Mouse (Mus musculus) layer of hippocampus, postnatal 36 days (tissue): ENCODE measurements around the gene Vps13d. TPM values are rescaled to one million over a fixed set of nuclear protein-coding genes. Genes with fewer than 3 reads are reported as not detected.

ENCODE experiments used
- DNase-seq, 2 experiments: peaks; one replicate each; pipeline ENCODE4 v3.0.0; 2022
- total RNA-seq, 2 experiments: library from RNA; stranded (reverse); gene quantifications; 2 replicates each; pipeline ENCODE4 v1.2.3; 2021

Gene Vps13d
- total RNA-seq, 2 experiments from 2014 or later = 66.2 to 71.8 TPM

DNA sequence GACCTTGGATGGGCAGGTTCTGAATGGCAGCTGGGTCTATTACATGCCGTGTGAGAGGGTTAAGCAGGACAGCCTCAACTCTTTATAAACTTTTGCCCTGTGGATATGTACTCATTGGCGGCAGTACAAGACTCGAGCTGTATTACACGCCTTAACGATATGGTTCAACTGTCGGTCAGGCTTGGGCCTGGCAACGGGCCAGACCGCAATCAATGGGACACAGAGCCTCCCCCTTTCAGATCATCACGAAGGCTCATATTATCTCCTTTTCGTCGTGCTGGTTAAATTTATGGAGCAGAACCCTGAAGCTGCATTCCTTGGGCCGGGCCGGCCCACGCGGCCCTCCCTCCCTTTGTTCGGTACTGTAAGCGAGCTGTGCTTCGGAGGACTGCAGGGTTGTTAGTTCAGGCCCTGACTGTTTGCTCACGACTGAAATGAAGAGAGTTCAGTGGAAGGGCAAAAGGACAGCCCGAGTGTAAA, 194.9 kb downstream of the Vps13d start:
- no peak for DNase-seq

DNA sequence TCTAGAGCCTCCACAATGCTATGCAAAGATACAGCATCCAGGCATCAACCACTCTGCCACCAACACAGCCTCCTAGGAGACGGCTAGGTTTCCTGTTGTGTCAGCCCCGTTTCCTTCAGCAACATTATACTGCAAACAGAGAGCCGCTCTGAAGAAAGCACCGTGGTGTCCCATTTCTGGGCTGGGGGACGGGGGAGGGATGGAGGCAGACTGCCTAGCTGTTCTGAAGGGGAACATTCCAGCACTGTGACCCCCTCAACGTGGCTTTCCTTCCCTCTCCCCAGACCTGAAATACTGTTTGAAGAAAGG, 195.3 kb downstream of the Vps13d start:
- DNase-seq = no peak

DNA sequence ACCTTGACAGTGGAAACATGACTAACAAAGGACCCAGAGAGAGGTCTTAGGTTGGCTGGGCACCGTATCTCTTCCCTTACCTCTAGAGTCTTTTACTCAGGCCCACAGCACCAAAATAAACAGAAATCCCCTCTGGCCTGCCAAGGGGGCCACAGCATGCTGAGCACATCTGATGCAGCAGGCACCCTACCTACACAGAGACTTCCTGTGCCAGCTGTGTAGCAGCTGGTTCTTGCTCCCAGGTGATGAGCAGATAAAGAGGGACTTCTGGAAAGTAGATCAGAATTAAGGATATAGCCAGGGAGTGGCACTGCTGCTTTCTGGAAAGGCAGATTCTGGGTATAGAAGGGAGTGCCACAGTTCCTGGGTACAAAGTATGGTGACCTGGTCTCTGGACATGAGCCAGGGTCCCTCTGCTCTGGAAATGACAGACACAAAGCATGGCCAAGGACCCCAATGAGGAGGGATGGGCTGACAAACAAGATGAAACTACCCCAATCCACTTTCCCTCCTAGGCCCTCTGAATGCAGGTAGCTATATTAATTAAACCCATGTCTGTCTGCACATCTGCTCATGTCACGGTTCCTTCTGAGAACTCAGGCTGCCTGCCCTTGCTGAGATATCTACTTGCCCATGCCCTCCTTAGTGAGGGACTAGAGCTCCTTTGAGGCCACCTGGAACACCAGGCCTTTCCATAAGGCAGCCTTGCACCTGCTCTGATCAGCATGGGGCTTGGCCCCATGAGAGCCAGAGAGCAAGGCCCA, 195.8 kb downstream of the Vps13d start:
- DNase-seq = no peak

DNA sequence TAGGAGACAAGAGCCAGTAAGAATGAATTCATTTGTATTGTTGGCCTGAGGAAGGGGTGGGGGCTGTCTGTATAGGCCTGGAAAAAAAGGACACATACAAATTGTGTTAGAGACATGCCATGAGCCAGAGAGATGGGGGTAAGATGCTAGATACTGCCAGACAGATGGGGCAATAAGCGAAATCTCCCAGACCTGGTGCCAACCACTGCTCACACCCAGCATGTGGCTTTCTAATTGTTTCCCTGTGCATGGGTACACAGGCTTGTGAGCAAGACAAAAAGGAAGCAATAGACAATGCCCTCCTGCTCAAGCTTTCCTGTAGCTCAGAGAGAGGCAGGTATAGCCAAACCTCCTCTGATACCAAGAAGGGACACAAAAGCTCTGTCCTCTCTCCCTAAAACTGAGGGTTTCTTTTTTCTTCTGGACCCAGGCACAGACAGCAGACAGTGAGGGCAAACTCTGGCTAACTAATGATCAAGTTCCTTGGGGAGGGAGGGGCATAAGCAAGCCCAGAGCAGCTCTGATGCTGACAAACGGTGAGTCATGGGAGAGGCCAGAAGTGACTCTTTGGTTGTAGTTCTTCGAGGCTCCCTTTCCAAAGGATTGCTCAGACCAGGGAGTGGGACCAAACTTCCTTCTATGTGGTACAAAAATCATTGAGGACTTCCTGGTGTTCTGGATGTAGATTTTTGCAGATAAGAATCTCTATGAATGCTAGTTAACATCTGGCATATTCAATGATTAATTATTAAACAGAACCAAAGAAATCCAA, 196.7 kb downstream of the Vps13d start:
- no peak for DNase-seq

DNA sequence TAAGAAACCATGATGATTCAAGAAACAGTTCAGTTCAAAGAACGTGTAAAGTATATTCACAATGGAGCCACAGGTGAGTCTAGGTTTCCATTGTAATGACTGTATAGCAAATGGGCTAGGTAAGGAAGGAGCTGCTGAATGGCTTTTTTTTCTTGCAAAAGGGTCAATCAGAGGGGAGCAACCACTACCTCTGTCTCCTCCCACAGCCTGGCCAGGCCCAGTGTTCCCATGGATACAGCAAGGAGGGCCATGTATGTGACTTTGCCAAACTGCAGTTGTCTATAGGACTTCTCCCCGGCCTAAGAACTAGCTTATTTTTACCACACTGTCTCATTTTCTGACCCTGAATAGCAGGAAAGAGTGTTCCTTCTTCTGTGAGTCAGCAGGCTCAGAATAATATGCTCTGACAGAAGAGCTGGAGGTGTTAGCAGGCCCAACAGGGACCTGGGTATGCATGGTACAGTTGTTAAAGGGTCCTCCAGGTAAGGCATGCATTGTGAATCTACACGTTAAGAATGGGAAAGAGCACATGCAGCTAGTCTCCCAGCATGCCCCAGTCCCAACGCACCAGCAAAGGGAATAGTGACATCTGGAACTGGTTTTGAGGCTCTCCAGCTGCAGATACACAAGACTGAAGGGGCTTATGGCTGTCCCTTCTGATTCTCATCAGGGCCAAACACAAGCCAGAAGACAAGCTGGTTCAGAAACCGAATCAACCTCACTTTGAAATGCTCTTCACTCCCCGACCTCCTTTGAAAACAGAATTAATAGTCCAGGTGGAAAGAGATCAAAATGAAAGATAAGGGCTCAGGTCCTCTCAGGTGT, 197.6 kb downstream of the Vps13d start:
- DNase-seq = no peak

DNA sequence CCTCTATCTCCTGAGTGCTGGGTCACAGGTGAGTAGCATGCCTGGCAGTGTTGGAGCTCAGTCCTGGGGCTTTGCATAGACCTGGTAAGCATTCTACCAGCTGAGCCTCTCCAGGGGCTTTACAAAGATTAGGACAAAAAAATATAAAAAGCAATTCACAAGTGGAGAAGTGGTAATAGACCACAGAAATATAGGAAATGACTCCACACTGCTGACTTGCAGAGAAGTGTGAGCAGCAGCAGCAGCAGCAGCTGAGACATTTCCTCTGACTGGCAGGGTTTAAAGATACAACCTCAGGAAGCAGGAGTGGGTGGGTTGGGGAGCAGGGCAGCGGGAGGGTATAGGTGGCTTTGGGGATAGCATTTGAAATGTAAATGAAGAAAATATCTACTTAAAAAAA, 199.0 kb downstream of the Vps13d start:
- no peak for DNase-seq

DNA sequence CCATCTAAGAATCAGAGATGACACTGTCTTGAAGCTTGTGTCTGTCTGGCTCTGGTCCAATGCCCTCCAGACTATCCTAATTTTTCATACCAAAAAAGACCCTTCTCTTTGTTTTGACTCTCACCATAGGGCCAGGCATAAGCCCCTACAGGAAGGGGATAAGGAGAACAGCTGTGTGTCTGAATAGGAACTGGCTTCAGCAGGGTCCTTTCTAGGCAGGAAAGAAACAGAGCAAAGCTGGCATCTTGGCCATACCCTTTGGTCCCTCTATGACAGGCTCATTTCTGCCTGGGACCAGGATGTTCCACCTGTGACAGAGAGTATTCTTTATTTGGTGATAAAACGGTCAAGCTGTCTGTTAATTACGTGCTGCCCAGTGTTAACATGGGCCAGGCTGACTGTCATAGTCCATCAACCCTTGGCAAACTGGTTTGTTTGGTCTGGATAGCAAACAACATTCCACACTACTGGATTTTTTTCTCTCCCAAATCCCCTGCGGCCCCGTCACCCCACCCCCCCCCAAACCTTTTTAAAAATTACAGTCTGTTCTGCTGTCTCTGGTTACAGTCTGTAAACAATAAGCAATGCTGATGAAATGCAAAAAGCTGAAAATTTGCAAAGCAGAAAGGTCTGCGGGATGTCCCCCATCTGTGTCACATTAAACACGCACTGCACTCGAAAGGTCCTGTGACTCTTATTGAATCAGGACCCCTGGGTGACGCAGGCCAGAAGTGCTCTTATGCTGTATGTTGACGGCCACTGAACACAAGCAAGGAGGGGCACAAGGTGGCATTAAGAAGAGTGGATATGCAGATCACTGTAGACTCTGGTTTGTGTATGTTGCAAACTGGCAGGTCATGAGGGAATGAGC, 201.5 kb downstream of the Vps13d start:
- DNase-seq = no peak

DNA sequence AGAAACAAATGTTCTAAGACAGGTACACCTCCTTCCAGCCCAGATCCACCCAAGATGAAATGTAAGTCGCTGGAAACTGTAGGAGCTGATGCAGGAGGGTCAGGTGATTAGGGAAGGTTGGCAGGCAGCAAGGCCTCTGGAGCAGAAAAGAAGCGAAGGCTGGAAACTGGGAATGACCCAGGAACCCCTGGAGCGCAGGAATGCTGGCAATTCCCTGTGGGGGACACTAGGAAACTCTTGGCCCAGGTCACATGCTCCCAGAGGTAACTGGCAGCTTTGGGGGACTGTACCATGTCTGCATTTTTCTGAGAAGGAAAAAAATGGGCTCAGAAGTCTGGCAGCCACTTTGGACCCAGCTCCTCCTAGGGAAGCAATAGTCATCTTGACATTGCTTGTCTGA, 202.4 kb downstream of the Vps13d start:
- no peak for DNase-seq

DNA sequence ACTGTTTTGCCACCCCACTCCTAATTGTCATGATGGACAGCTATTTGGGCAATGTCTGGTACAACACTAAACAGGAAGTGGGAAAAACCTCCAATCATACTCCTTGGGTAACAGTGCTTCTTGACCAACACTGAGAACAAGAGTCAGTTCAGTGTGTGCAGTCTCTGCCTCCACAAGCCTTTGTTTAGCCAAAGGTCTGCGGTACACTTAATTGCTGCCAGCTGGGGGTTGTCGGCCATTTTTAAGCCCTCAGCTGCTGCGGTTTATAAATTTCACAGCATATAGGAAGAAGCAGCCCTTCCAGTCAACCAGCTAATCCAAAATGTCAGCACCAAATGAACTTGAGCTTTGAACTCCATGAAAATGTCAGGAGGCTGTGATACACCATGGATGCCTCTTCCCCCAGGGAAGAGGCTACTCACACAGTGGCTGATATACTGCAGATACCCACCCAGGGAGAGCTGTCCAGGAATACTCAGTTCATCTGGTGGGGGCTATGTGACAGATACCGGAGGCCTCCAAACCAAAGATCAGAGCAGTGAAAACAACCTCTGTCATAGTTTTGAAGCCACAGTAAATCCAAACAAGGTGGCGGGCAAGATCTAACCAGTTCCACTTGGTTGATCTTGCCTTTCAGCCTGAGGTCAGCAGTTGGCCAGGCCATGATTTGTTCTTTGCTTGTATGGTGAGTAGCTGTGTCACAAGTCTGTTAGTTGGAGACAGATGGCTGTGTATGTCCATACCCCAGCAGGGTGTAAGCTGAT, 206.2 kb downstream of the Vps13d start:
- DNase-seq = no peak

DNA sequence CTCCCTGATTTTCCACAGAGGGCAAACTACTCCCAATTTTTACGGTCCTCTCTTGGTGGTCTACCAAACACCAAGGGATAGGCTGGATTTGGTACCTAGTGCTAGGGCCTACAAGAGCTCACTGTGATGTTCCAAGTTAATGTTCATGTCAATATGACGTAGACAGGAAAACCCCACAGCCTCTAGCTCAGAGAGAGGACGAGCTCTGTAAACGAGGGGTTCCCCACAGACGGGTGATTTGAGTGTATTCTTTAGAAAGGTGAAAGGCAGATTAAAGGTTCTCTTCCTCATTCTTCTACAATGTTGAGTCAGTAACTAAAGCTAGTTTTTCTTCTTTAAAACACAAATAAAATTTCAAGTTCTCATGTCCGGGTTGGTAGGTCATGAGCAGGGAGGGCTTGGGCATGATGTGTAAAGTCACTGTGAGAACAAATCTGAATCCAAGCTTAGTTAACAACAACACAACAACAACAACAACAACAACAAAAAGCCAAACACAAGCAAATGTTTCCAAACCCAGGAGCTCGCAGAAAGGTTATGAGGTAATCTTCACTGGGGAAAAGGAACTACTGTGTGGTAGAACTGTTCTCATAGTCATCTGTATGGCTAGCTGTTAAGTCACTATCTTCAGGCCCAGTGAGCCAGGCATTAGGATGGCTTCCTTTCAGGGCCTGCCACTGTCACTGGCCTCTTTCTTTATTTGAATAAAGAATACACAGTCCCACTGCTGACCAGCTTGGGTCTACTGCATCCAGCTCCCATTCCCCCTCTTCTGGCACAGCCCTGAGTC, 208.6 kb downstream of the Vps13d start:
- no peak for DNase-seq

DNA sequence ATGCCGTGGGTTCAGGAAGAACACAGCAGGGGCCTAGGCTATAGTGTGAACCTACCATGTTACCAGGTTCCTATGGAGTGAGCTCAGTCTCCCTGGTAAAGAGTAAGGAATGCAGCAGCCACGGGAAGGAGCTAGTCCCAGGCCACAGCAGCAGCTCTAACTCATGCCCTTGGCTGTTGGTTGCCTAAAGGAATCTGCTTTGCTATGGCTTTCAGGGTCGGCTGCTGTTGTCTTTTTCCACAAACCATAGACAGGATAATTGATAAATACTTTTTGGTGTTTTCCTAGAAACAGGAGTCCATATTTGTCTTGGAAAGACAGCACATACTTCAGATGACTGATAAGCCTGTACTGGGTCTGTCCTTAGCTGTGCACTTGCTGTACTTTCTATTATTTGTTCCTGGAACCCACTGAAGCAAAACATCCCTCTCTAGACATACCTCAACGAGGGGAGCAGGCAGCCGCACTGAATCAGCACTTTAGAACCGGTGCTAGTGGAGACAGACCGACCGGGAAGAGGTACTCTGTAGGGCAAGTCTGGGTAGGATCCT, 210.9 kb downstream of the Vps13d start:
- no peak for DNase-seq

DNA sequence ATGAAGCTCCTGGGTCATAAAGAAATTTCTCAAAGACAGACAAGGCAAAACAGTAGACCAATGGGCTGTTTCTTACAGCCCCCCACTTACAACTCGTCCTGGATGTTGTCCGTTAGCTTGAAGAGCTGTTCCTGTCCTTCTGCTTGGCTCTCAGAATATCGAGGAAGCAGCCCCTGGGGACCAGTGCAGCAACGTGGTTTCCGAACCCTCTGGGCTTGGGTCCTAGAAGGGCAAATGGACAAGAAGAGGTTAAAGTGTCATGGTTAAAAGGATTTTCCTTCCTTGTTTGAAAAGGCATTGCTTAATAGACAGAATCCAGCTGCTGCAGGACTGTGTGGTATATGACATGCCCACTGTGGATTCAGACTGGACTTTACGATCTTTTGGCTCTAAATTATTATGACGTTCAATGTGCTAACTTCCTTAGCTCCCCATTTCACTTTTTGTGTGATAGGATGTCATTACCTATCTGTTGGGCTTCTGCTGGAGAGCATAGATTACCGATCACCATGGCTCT, 211.5 kb downstream of the Vps13d start:
- no peak for DNase-seq

DNA sequence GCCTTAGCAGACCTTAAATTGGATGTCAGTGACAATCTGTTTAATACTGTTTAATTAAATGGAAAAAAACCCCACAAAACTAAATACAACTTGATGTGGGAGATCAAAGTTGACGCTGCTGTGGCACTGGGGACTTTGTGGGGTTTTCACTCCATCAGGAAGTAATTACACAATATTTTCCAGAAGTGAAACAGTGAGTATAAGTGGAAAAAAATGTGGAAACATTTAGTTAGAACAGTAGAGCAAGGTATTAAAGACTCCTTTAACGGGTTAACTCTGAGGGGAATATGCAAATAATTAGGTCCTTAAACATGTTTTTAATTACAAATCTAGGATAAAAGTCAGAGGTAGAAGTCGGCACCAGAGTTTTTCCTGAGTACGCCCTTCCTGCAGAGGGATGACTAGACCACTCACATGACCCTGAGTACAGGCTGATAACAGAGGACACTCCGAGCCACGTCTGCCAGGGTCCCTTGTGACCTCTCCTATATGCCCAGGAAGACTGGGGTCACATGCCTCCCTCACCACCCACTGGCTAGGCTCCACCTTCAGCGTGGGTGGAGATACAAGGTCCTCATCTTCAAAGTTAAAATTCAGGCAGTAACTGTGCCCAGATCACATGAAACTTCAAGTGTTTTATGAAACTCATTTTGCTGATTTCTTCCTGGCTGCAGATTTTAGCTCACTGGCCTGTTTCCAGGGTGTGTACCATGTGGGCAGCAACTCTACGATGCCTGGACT, 213.8 kb downstream of the Vps13d start:
- DNase-seq = no peak

DNA sequence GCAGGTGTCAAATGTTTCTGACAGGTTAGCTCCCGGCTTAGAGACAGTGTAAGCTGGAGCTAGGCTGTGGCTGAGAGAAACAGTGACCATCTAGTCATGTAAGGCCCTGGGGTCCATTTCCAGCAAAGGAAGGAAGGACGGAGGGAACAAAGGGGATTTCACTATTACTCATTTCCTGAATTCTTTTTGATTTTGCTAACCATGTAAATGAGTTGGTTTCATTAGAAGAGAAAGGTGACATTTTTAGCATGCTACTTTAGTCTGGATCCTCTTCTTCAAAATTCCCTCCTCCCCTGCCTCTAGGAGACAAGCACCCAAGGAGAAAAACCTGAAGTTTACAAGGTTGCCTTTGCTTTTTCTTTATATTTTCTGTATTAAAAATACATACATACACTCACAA, 214.7 kb downstream of the Vps13d start:
- DNase-seq = no peak

DNA sequence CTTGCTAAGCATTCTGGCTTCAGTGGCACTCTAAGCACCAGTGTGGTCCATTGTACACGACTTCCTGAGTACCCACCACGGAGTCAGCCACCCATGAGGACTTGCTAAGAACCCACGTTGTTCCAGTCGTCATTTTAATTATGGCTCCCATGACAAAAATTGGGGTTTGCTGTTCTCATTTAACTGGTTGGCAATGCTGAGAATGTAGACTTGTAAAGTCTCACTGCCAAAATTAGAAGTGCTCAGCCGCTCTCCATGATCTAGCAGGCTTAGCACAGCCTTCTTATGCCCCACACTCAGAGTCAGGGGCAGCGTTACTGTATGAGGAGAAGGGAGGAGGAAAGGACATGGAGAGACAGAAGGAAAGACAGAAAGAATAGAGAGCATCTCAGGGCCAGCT, 216.8 kb downstream of the Vps13d start:
- no peak for DNase-seq

DNA sequence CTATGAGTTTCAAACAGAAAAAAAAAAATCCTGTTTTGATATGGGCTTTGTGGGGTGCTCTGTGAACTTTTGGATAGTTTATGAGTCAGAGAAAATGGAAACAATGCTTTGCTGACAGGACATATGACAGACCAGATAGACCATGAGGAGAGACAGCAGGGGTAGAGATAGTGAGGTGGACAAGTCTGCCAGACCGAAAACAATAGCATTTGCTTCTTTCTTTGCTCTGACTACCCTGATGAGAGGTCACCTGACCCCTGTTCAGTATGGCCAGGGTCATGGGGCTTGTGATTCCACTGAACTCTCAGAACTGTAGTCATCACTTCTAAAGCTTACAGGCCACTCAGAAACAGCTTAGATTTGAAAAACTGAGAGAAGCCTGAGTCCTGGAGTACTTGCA, 217.7 kb downstream of the Vps13d start:
- no peak for DNase-seq

DNA sequence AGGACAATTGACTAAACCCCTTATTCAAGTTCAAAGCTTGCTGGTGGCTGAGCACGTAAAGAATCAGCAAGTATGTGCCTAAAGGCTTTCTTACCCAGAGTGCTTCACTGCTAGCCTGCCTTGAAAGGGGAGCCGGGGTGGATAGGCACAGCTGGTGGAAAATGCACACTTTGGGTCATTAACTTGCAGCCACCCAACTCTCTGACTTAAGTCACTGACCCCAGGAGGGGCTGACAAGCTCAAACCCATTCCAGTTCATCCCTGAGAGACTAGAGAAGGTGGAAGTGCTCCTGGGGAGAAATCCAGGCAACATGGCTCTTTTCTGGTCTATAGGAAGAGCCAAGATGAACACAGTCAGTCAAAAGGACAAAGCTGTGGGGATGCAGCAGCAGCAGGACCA, 219.3 kb downstream of the Vps13d start:
- no peak for DNase-seq

DNA sequence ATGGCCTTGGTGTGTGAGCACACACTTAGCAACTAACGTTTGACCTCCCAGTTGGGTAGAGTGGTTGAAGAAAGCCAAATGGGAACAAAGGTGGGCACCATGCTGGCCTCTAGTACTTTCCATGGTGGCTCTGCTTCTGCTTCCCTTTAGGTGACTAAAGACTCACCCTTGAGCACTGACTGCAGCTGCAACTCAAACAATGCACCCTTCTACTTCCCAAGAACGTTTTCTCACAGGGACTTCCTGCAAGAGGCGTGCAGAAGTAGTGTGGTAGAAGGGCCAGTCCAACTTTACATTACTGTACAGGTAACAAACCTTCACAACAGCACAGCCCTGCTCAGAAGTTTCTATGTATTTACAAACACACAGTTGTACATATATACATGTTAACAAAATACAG, 220.3 kb downstream of the Vps13d start:
- DNase-seq = no peak
